Mouse (Mus musculus): ENCODE results near the gene Wfdc8.

DNA sequence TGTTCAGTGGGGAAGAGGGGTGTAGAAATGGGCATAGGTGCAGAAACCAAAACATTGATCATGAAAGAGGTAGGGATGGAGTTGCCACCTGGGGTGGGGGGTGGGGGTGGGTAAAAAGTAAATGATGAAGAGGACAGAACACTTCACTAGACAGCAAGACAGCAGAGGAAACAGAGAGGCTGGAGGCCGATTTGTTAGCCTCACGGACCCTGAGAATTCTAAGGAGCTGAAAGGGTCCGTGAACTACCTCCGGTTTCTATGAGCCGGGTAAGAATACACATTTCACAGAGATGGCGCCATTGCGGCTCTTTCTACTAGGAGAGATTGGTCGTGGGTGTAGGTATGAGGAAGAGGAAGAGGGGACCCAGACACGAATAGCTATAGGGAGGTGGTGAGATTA is 43.1 kb upstream of the Wfdc8 start, which contains the start of gene Wfdc9:
- no peak for TF ChIP-seq MYOG (IDR thresholded peaks at IDR 0.05; ENCODE audit: control insufficient read depth in 1 of 3, insufficient read depth in 1 of 3, insufficient read length in 2 of 3, low read depth in 2 of 3)
- TF ChIP-seq POLR2A (IDR thresholded peaks at IDR 0.05; ENCODE audit: insufficient read length, low read depth), result no peak
- no peak for TF ChIP-seq MAX (IDR thresholded peaks at IDR 0.05; ENCODE audit: low read depth)
- no peak for TF ChIP-seq TCF12 (IDR thresholded peaks at IDR 0.05; ENCODE audit: insufficient read depth, poor library complexity, severe bottlenecking)
- no peak for TF ChIP-seq REST (IDR thresholded peaks at IDR 0.05; ENCODE audit: insufficient read depth, insufficient read length)
- TF ChIP-seq E2F4 (IDR thresholded peaks at IDR 0.05; ENCODE audit: insufficient read depth), result no peak

All from myocyte (in vitro differentiated cells).